Mouse (Mus musculus) heart, embryonic 13.5 days (tissue): ENCODE measurements around the gene Xkrx. TPM values are rescaled to one million over a fixed set of nuclear protein-coding genes. Genes with fewer than 3 reads are reported as not detected.

ENCODE experiments used
- ATAC-seq: fragments of 200-750 bp; cut with Nextera tagmentation; 2 replicates; pipeline ENCODE4 v1.8.0; 2017; ENCODE audit warnings: moderate TSS enrichment; ENCODE audit not compliant: insufficient number of reproducible peaks, low FRiP score, low TSS enrichment; ENCODE audit errors: extremely low read depth
- H3K27ac ChIP-seq: fragments of 300-500 bp; sonication (generic); replicated peaks from 2 replicates; pipeline ENCODE4 v1.5.1; 2015; ENCODE audit warnings: moderate library complexity, mild to moderate bottlenecking, inconsistent platforms
- H3K27me3 ChIP-seq: fragments of 300-500 bp; sonication (generic); replicated peaks from 2 replicates; pipeline ENCODE4 v1.6.1; 2015; ENCODE audit warnings: mild to moderate bottlenecking, inconsistent platforms
- H3K36me3 ChIP-seq: fragments of 300-500 bp; sonication (generic); 2 replicates; pipeline ENCODE4 v1.6.1; 2015; ENCODE audit warnings: mild to moderate bottlenecking, inconsistent platforms
- H3K4me1 ChIP-seq: fragments of 300-500 bp; sonication (generic); 2 replicates; pipeline ENCODE4 v1.6.1; 2015; ENCODE audit warnings: inconsistent platforms
- H3K4me2 ChIP-seq: fragments of 300-500 bp; sonication (generic); 2 replicates; pipeline ENCODE4 v1.6.1; 2015; ENCODE audit warnings: inconsistent platforms, mild to moderate bottlenecking, moderate library complexity
- H3K4me3 ChIP-seq: fragments of 300-500 bp; sonication (generic); 2 replicates; pipeline ENCODE4 v1.5.1; 2015; ENCODE audit warnings: moderate library complexity, mild to moderate bottlenecking, inconsistent platforms
- H3K9ac ChIP-seq: fragments of 300-500 bp; sonication (generic); 2 replicates; pipeline ENCODE4 v1.6.1; 2015; ENCODE audit warnings: inconsistent platforms, mild to moderate bottlenecking, moderate library complexity
- H3K9me3 ChIP-seq: fragments of 300-500 bp; sonication (generic); 2 replicates; pipeline ENCODE4 v1.6.1; 2016; ENCODE audit warnings: inconsistent platforms
- WGBS: fragments of 180-500 bp; shearing (Covaris S2); methylation state at CpG from one replicate; pipeline ENCODE4 v1.1.7; 2015; ENCODE audit warnings: mixed read lengths; 5-methylcytosine and 5-hydroxymethylcytosine counted together
- polyA plus RNA-seq: library from polyadenylated mRNA; unstranded; fragments of >200 nt; fragmentation: Nextera tagmentation; extraction: Ambion mirVana; gene quantifications from 2 replicates; pipeline ENCODE4 v1.2.1, GENCODE M21; 2015

Gene Xkrx
- polyA plus RNA-seq, 1 experiment from 2014 or later, result 0.32 TPM

DNA sequence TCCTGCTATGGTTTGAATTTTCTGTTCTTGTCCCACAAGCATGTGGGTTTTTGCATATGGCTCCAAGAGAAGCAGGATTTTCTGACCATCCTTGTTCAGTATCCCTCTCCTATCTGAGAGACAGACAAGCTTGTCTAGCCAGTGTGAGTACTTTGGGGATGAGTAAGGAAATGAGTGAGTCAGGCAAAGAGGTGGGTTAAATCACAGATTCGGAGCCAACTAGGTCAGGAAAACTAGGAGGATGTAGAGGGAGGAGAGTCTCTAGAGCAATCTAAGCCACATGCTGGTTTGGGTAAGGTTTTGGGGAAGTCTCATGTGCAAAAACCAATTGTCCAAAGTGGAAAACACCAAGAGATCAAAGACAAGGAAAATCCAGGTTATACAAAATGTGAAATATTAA is 20.3 kb downstream of the Xkrx start:
- no peak overlapping the region for H3K4me3 ChIP-seq
- no peak overlapping the region for H3K27ac ChIP-seq
- H3K27me3 ChIP-seq, result peaks cover 5% of the 10 kb centered on the region; the same call in 1 of the 2 replicates
- H3K9ac ChIP-seq, result no peak overlapping the region
- no peaks in the 10 kb centered on the region for H3K4me1 ChIP-seq
- H3K36me3 ChIP-seq, result no peaks in the 10 kb centered on the region
- H3K4me2 ChIP-seq, result no peak overlapping the region
- no peak for ATAC-seq
- no peaks in the 10 kb centered on the region for H3K9me3 ChIP-seq
- WGBS, result 67% methylated on average over 1 of the region's 1 CpGs

DNA sequence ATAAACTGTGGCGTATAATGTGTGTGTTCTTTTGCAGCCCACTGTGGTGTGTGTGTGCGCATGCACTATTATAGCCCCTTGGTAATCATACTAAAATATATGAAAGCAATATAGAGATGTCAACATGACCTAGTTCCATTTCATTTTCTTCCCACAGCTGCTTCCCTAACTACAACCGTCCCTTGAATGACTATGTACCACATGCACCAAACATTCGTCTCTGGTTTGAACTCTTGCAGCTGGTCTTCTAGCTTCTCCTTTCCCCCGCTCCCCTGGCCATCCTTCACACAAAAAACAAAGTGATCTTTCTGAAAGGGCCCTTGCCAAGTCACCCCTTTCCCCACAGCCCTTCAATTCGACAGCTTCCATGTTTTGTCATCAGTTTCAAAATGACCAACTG is 21.9 kb downstream of the Xkrx start:
- Histone ChIP-seq H3K27me3 (0 out of 2 replicates have a peak, but pooled peaks cover 5% of the 10 kb centered on the region), H3K4me2 (no peak overlapping the region), H3K27ac (no peak overlapping the region), H3K4me1 (no peaks in the 10 kb centered on the region), H3K4me3 (no peak overlapping the region), H3K9ac (no peak overlapping the region), H3K9me3 (no peaks in the 10 kb centered on the region), H3K36me3 (no peaks in the 10 kb centered on the region)
- 80% methylated on average over 6 of the region's 6 CpGs for WGBS
- no peak for ATAC-seq

DNA sequence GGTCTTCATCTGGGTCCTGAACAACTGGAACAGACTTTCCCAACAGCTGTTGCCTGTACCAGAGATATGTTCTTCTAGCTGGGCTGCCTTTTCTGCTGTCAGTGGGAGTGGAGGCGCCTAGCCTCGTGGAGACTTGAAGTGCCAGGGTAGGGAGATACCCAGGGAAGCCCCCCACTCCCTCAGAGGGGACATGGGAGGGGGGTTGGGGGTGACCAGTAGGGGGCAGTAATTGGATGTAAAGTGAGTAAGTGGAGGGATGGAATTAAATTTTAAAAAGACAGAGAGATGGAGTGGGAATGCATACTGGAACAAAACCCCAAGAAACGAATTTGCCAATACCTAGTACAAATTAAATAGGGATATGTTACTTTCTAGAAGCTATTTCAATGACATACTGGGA is 28.1 kb downstream of the Xkrx start:
- Histone ChIP-seq H3K27me3 (0 out of 2 replicates have a peak, but pooled peaks cover 5% of the 10 kb centered on the region), H3K9ac (no peak overlapping the region), H3K9me3 (no peaks in the 10 kb centered on the region), H3K27ac (no peak overlapping the region), H3K4me3 (no peak overlapping the region), H3K4me1 (no peaks in the 10 kb centered on the region), H3K36me3 (no peaks in the 10 kb centered on the region), H3K4me2 (no peak overlapping the region)
- no peak for ATAC-seq
- 42% methylated on average over 3 of the region's 3 CpGs for WGBS

DNA sequence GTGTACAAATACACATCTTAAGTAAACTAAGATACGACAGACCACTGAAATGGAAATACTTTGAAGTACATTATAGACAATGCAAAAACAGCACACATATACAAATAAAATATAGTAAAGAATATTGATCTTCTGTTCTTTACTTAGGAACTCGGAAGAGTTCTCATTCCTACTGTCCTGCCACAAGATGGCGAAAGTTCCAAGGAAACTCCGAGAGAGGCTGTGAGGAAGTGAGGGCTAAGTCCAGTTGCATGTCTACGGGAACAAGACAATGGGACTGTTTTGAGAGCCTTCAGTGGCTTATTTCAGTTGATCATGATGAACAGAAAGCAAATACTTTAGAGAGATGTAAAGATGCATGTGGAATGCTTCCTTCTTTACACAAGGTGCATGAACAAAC is 29.6 kb downstream of the Xkrx start:
- no peak overlapping the region for H3K9ac ChIP-seq
- no peak overlapping the region for H3K4me2 ChIP-seq
- 22% methylated on average over 5 of the region's 5 CpGs for WGBS
- no peak overlapping the region for H3K4me3 ChIP-seq
- no peaks in the 10 kb centered on the region for H3K4me1 ChIP-seq
- no peak for ATAC-seq
- H3K27ac ChIP-seq, result no peak overlapping the region
- no peaks in the 10 kb centered on the region for H3K9me3 ChIP-seq
- no peaks in the 10 kb centered on the region for H3K36me3 ChIP-seq
- H3K27me3 ChIP-seq, result 0 out of 2 replicates have a peak, but pooled peaks cover 2% of the 10 kb centered on the region

DNA sequence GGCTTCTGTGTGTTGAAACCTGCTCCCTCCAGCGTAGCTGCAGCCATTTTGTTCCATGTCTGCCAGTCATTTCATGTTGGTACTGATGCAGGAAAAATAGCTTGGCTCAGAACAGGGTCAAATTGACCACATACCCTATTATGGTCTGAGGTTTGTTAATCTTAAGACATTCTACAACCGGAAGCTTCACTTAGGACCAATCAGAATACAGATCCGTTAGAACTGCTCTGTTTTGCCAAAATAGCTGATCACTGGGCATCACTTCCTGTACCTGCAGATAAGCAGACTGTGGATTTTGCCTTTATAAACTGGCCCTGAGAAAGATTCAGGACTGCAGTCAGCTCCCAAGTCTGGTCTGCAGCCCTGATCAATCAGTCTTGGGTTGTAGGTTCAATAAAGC is 33.3 kb downstream of the Xkrx start:
- Histone ChIP-seq H3K9ac (no peak overlapping the region), H3K27me3 (no peaks in the 10 kb centered on the region), H3K27ac (no peak overlapping the region), H3K4me2 (no peak overlapping the region), H3K4me1 (no peaks in the 10 kb centered on the region), H3K9me3 (no peaks in the 10 kb centered on the region), H3K36me3 (no peaks in the 10 kb centered on the region), H3K4me3 (no peak overlapping the region)
- ATAC-seq, result no peak
- WGBS, result 68% methylated on average over 3 of the region's 3 CpGs

DNA sequence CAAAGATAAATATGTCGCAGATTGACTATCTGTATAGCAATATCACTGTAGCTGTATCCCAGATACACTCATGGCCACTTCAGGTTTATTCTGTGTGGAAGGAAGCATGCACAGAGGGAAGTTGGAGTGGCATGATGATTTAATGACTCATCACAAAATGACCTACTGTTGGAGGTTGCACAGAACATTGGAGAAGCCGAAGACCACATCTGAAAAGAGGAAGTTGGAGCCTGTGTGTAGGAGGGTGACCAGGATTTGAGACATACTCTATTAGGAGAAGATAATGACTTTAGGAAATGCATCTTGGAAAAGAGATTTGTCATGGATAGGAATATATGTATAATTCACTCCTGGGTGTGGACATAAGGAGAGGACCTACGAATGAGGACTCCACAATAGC is 45.5 kb downstream of the Xkrx start:
- 51% methylated on average over 3 of the region's 3 CpGs for WGBS
- H3K27ac ChIP-seq, result no peak overlapping the region
- no peak overlapping the region for H3K4me2 ChIP-seq
- H3K4me1 ChIP-seq, result no peaks in the 10 kb centered on the region
- H3K9ac ChIP-seq, result no peak overlapping the region
- no peak for ATAC-seq
- H3K27me3 ChIP-seq, result no peaks in the 10 kb centered on the region; the same call in 1 of the 2 replicates
- H3K9me3 ChIP-seq, result no peaks in the 10 kb centered on the region
- no peaks in the 10 kb centered on the region for H3K36me3 ChIP-seq
- H3K4me3 ChIP-seq, result no peak overlapping the region

DNA sequence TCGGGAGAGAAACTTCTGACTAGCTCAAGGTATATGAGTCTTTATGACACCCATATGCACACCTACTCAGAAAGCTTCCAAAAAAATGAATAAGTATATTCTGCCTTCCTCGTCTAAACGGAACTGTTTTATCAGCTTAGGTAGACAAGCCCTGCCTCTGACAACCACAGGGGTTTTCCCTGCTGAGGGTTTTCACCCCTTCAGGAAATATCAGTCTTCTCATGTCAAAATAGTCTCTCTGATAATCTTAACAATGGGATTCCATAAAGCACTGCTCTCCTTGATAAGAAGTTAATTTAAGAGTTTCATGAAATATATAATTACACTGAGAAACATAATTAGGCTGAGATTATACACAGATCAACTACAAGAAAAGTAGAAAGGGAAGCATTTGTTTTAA is 50.1 kb downstream of the Xkrx start:
- ATAC-seq, result no peak
- H3K9me3 ChIP-seq, result no peaks in the 10 kb centered on the region
- WGBS, result 51% methylated on average over 3 of the region's 3 CpGs
- H3K27ac ChIP-seq, result no peak overlapping the region
- no peaks in the 10 kb centered on the region; the same call in 1 of the 2 replicates for H3K27me3 ChIP-seq
- H3K4me2 ChIP-seq, result no peak overlapping the region
- H3K9ac ChIP-seq, result no peak overlapping the region
- no peaks in the 10 kb centered on the region for H3K36me3 ChIP-seq
- no peaks in the 10 kb centered on the region for H3K4me1 ChIP-seq
- H3K4me3 ChIP-seq, result no peak overlapping the region

DNA sequence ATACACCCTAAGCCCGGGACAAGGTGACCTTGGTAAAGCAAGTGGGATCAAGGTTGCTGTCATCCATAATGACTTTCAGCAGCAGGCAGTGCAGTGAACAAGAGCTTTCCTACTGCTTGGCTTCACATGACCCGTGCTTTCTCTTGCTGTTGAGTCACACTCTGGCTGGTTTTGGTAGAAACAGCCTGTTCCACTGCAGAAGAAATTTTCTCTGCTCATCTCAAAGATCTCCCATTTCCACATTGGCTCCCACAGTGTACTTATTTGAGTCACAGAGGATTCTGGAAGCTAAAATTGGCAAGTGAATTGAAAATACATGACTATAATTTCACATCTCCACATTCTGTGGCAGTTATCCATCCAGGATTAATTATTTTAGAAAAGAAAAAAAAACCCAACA is 59.2 kb downstream of the Xkrx start:
- WGBS, result 48% methylated on average over 2 of the region's 2 CpGs
- H3K4me2 ChIP-seq, result no peak overlapping the region
- no peak overlapping the region for H3K9ac ChIP-seq
- ATAC-seq, result no peak
- no peak overlapping the region for H3K27ac ChIP-seq
- H3K4me1 ChIP-seq, result no peaks in the 10 kb centered on the region
- H3K27me3 ChIP-seq, result no peaks in the 10 kb centered on the region
- H3K9me3 ChIP-seq, result no peaks in the 10 kb centered on the region
- H3K36me3 ChIP-seq, result no peaks in the 10 kb centered on the region
- H3K4me3 ChIP-seq, result no peak overlapping the region

Other genes with a start within 250 kb of the Xkrx start
- 2.8 and 3.8 TPM in 2 replicates for gene Sytl4, start 180.3 kb downstream of the Xkrx start, polyA plus RNA-seq
- gene Cstf2, start 102.9 kb downstream of the Xkrx start, polyA plus RNA-seq, result 27.8 and 28.4 TPM in 2 replicates
- gene Arl13a, start 25.4 kb upstream of the Xkrx start, polyA plus RNA-seq, result not detected in 2 replicates
- gene Nox1, start 59.9 kb upstream of the Xkrx start, polyA plus RNA-seq, result 0.17 and 0.29 TPM in 2 replicates
- gene Trmt2b, start 114.9 kb upstream of the Xkrx start, polyA plus RNA-seq, result 34.2 and 36.8 TPM in 2 replicates
- 9.6 and 12.0 TPM in 2 replicates for gene Tmem35a, start 133.1 kb upstream of the Xkrx start, polyA plus RNA-seq
- gene Cenpi, start 146.0 kb upstream of the Xkrx start, polyA plus RNA-seq, result 25.8 and 29.8 TPM in 2 replicates
- 0.39 TPM in 2 replicates for gene Drp2, start 242.5 kb upstream of the Xkrx start, polyA plus RNA-seq